8 mouse cellular contexts compared by ENCODE assay signal in the genomic region with DNA sequence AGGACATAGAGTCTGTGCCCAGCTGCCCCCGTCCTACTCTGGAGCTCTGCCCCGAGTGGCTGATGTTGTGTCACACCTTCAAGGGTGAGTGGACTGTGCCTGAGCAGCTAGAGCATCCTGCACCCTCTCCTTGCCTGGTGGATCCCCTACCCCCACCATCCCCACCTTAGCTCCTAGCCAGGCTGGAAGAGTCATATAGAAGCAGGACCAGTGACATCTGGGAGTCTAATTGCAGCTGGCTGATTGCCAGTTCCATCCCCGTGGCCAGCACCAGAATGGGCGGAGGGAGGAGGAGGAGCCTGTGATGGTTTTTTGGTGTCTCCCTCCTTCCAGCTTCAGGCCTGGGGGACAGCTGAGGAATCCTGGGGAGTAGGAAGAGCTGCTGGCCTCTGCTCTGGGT. TPM values are rescaled to one million over a fixed set of nuclear protein-coding genes. Genes with fewer than 3 reads are reported as not detected.
DNase-seq lines count a peak whose midpoint lies in the region; ATAC-seq lines count a peak whose summit lies in the region.

No protein-coding gene starts in this region.

- 0 out of 2 replicates have a peak, but pooled peaks have one; percentile 20 for ATAC-seq in midbrain, embryonic 12.5 days (ENCODE audit: low FRiP score, low read depth)
- ATAC-seq in midbrain, embryonic 15.5 days (replicated peaks): no peak
- ATAC-seq in midbrain, embryonic 14.5 days (ENCODE audit: low FRiP score, low TSS enrichment): peak; percentile 25; the same call in 1 of the 2 replicates

- DNase-seq in cerebellum, adult 11-12 months: peak; percentile 69
- no peak for DNase-seq in cerebellum, adult 9-10 months
- peak; percentile 49 to 66 for DNase-seq in heart, postnatal 14 days
- peak; percentile 66 for DNase-seq in midbrain, embryonic 14.5 days
- DNase-seq in left cerebral cortex, adult 11 months (ENCODE audit: low spot score): no peak
- DNase-seq in embryo, embryonic 11 days: no peak

- no peaks in the 10 kb centered on the region for H3K36me3 ChIP-seq in midbrain, embryonic 12.5 days
- no peaks in the 10 kb centered on the region for H3K36me3 ChIP-seq in midbrain, embryonic 15.5 days (replicated peaks)
- H3K36me3 ChIP-seq in midbrain, embryonic 14.5 days (ENCODE audit: control insufficient read depth, insufficient read depth, low read length): no peaks in the 10 kb centered on the region

- no peak overlapping the region for H3K4me2 ChIP-seq in midbrain, embryonic 12.5 days (replicated peaks)
- no peak overlapping the region for H3K4me2 ChIP-seq in midbrain, embryonic 15.5 days
- H3K4me2 ChIP-seq in midbrain, embryonic 14.5 days (ENCODE audit: low read length): no peak overlapping the region

- intact Hi-C loops in heart, postnatal 14 days (cut with DNase I): no loop called here

- peaks cover 54% of the 10 kb centered on the region for H3K4me1 ChIP-seq in midbrain, embryonic 12.5 days
- H3K4me1 ChIP-seq in midbrain, embryonic 15.5 days: peaks cover 81% of the 10 kb centered on the region
- peaks cover 51% of the 10 kb centered on the region for H3K4me1 ChIP-seq in midbrain, embryonic 14.5 days (ENCODE audit: control insufficient read depth, insufficient read depth, low read length)

- no peaks in the 10 kb centered on the region for H3K9me3 ChIP-seq in midbrain, embryonic 12.5 days
- H3K9me3 ChIP-seq in midbrain, embryonic 15.5 days: no peaks in the 10 kb centered on the region
- no peaks in the 10 kb centered on the region for H3K9me3 ChIP-seq in midbrain, embryonic 14.5 days (ENCODE audit: control insufficient read depth, low read length)

- WGBS in midbrain, embryonic 12.5 days: 70% methylated on average over 4 of the region's 4 CpGs
- 37% methylated on average over 4 of the region's 4 CpGs for WGBS in midbrain, embryonic 15.5 days
- 43% methylated on average over 4 of the region's 4 CpGs for WGBS in midbrain, embryonic 14.5 days

- H3K4me3 ChIP-seq in midbrain, embryonic 12.5 days: no peak overlapping the region
- no peak overlapping the region for H3K4me3 ChIP-seq in midbrain, embryonic 15.5 days
- H3K4me3 ChIP-seq in midbrain, embryonic 14.5 days (replicated peaks; ENCODE audit: low read depth, low read length): no peak overlapping the region

- H3K27ac ChIP-seq in midbrain, embryonic 12.5 days (replicated peaks): no peak overlapping the region
- H3K27ac ChIP-seq in midbrain, embryonic 15.5 days: no peak overlapping the region
- H3K27ac ChIP-seq in midbrain, embryonic 14.5 days (replicated peaks; ENCODE audit: low read depth, low read length): 0 out of 2 replicates have a peak overlapping the region, but pooled peaks have one; percentile 13

- H3K27me3 ChIP-seq in midbrain, embryonic 12.5 days: peaks cover 14% of the 10 kb centered on the region; the same call in 1 of the 2 replicates
- H3K27me3 ChIP-seq in midbrain, embryonic 15.5 days (replicated peaks): no peaks in the 10 kb centered on the region
- no peaks in the 10 kb centered on the region for H3K27me3 ChIP-seq in midbrain, embryonic 14.5 days (ENCODE audit: control insufficient read depth, insufficient read depth, low read length)

- H3K9ac ChIP-seq in midbrain, embryonic 12.5 days (replicated peaks): 0 out of 2 replicates have a peak overlapping the region, but pooled peaks have one; percentile 17
- H3K9ac ChIP-seq in midbrain, embryonic 15.5 days: no peak overlapping the region
- H3K9ac ChIP-seq in midbrain, embryonic 14.5 days (replicated peaks; ENCODE audit: low read length): no peak overlapping the region

RNA-seq across cellular contexts. Expression of a gene that starts 6.8 kb away (rescaled TPM):
- 46.5 and 52.1 TPM in 2 replicates for polyA plus RNA-seq in midbrain, embryonic 12.5 days (2016; fragmentation: Nextera tagmentation; extraction: Ambion mirVana)
- 180 and 186 TPM in 2 replicates for polyA plus RNA-seq in midbrain, embryonic 15.5 days (2015; fragmentation: Nextera tagmentation; extraction: Ambion mirVana)
- total RNA-seq in heart, postnatal 14 days (2021): 10 to 100 TPM; 43.0 to 50.6 TPM
- polyA plus RNA-seq in midbrain, embryonic 14.5 days (2014; fragmentation: Nextera tagmentation; extraction: Ambion mirVana): 95.3 and 95.7 TPM in 2 replicates

Comparison
In these comparisons a context has a peak if more than half of its experiments do, and no peak if none do; other contexts are left out.
1. DNase-seq: peak in cerebellum, adult 11-12 months (single experiment), heart, postnatal 14 days (2 of 2) and midbrain, embryonic 14.5 days (single experiment); none in cerebellum, adult 9-10 months (single experiment), left cerebral cortex, adult 11 months (single experiment) and embryo, embryonic 11 days (single experiment).